Mouse (Mus musculus) thymus, postnatal 14 days (tissue): ENCODE results near the gene Aasdh.
"Not testable (repeated sequence)": the region's sequence is repeated elsewhere in the genome, so short reads cannot be mapped to it uniquely, and the experiment has no call there.

Experiments used
- DNase-seq: peaks from one replicate; pipeline ENCODE4 v3.0.0; 2021

The Aasdh gene

GRCm38 (mm10) chr5:76905405-76906154 lies at the start of gene Aasdh:
TSS of gene Aasdh (minus strand) at chr5:76905514.
- DNase-seq: peak; percentile 97

GRCm38 (mm10) chr5:76954271-76954900 lies 49.1 kb upstream of the Aasdh start:
- DNase-seq: no peak

DNA sequence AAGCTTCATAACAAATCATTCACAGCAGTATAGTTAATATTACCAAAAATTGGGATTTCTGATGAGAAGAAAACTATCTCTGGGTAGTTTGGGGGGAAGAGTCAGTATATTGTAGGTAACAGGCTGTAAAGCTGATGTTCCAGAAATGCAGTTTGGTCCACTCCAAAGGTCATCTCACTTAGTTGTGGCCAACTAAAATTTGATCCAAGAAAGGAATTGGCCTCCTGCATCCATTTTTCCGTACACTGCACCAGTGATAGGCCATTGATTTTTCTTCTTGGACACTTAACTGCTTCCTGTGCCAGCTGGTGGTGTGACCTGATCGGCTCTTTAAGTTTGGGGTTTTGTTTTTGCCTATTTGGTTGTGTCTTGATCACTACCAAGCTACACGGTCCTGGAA lies 48.5 kb upstream of the Aasdh start:
- no peak for DNase-seq

- no peak for DNase-seq
These were observed 47.1 kb upstream of the Aasdh start for GRCm38 (mm10) chr5:76952112-76953040.

DNA sequence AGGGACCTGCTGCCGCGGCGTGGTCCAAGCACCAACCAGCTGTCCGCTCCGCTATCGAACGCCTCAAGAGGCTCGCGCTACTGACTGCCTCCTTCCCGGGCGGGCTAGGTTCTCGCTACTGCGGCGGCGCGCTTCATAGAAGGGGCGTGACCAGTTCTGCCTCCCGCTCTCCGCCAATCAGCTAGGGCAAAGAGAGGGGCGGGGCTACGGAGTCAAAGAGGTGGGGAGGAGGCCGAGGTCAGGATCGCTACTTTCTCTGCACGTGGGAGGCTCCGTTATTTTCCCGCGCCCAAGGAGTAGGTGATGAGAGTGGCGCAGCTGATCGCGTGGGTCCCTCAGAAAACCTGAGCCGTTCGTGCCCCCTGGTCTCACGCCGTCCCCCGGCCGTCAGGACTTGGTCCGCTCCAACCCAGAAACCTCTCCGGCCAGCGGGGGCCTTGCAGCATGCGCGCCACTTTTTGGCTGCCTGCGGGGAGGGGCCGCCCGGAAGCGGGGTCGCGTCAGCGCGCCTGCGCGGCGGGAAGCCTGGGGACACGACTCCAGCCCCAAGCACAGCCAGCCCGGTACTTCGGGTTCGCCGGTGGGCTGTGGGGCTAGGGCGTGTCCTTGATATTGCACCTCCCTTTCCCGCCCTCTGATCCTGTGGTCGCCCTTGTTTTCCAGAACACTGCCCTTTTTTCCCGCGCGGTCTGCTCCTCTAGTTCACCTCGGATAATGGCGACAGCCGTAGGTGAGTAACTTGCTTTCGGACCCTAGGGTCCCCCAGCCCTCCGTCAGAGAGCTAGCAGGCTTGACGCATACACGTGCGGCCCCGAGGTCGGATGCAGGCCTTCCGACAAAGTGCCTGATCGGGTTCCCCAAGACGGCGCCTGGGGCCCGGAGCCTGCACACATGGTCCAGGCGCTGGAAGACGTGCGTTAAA lies 46.1 kb upstream of the Aasdh start, which contains the start of the genes Paics and Ppat:
Paics (plus strand) TSS at position 202 of the 922 bp plus-strand sequence.
Ppat (minus strand) TSS at position 473 of the 922 bp plus-strand sequence.
- DNase-seq: peak; percentile 99

GRCm38 (mm10) chr5:76950343-76951105 lies 45.2 kb upstream of the Aasdh start:
- DNase-seq: no peak

GRCm38 (mm10) chr5:76947758-76948157 lies 42.4 kb upstream of the Aasdh start:
- DNase-seq: no peak

- no peak for DNase-seq
These were observed 41.8 kb upstream of the Aasdh start for GRCm38 (mm10) chr5:76947142-76947541.

- DNase-seq: no peak
These were observed 40.3 kb upstream of the Aasdh start for GRCm38 (mm10) chr5:76945678-76946033.

DNA sequence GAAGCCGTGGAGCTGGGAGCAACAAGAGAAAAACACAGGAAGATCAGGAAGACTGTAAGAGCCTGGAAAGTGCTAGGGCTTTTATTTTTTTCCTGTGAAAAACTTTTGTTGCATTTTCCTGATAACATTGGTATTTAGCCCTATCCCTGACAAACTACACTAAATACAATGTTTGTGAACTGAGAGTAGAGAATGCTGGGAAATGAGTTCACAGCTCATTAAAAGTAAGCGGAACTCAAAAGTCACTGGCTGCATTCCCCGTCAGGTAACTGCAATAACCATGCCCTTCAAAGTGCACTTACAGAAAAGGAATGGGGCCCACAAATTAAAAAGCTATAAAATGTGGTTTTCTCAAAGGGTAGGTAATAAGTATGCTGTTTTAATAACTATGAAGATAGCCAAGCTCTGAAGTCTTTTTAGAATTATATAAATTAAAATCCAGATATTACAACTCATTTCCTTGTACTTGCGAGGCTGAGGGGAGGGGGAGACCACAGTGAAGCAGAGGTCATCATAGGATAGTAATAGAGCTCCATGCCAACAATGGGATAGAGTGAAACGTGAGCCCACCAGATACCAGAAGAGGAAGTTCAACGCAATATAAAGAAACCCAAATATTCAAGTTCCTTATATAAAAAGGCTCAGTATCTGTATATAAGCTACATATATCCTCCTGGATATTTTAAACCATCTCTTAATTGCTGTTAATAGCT lies 39.8 kb upstream of the Aasdh start:
- no peak for DNase-seq

DNA sequence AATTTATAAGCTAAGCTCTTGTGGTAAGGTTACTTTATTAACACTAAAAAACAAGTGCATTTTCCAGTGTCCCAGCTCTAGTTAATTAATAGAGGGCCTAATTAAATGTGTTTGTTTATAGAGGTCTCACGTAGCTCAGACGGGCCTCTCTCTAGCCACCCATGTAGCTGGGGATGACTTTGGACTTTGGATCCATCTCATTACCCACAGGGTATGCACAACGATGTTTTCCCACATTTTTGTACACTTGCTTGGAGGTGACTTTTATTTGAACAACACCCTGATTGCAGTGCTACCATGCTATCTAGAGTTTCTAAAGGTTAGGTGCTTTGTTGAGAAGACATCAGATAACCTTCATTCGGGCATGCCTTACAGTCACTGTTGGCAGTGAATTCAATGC lies 37.2 kb upstream of the Aasdh start:
- no peak for DNase-seq

DNA sequence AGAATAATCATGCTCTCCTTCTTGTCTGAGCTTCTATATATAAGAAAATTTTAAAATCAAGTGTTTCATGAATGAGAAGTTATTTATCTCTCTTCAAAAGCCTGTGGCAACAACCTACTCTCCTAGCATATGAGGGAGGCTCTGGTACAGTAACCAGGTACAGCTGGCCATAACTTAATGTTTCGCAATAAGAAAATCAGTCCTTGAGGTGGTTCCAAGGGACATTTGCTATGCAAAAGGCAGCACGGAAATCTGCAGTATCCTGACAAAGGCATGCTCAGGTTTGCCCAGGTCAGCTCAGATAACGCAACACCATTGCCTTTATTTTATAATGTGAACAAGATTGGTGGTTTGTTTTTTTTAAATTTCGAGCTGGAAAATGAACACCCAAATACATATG lies 36.7 kb upstream of the Aasdh start:
- DNase-seq: no peak

DNA sequence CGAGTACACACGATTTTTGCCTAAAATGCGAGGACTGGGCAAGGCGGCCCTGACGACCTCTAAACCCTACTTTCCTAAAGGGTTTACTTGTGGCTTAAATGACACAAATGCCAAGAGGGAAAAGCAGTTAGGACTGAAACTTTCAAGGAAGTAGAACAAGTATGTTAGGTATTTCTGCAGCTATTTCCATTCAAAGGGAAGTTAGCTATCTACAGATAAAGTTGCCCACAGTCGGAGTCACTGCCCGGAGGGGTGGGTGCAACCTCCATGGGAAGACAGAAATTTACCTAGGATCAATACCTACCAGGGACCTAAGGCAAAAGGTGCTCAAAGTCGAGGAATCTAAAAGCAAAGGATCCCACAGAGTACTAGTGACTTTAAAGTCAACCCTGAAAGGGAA lies 34.4 kb upstream of the Aasdh start:
- no peak for DNase-seq

DNA sequence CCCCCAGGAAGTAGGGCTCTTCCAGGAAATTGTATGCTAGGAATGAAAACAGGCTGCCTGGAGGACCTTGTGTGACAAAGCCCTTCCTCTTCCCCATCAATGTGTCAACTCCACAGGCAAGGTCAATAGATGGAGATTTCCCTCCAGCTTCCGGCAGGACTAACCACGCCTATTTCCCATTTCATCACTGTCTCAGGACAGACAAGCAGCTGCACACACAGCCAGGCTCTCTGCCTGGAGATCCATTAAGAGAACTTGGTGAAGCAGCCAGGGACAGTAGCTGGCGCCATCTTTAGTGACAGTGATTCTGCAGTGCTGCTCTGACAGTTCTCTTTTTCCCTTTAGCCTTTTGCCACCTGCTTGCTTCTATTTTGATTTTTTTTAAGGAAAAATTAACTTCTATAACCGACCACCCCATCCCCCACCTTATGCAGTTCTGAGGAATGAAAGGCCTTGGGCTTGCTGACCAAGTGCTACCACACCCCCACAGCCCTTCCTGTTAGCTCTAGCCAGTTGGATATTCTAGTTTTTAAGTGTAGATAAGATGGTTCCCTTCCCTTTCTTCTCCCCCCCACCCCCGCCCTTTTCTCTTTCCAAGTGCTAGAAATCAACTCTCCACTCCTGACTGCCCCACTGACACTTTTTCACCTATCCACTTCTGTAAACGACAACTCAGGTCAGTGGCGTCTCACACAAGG lies 24.0 kb upstream of the Aasdh start:
- no peak for DNase-seq

DNA sequence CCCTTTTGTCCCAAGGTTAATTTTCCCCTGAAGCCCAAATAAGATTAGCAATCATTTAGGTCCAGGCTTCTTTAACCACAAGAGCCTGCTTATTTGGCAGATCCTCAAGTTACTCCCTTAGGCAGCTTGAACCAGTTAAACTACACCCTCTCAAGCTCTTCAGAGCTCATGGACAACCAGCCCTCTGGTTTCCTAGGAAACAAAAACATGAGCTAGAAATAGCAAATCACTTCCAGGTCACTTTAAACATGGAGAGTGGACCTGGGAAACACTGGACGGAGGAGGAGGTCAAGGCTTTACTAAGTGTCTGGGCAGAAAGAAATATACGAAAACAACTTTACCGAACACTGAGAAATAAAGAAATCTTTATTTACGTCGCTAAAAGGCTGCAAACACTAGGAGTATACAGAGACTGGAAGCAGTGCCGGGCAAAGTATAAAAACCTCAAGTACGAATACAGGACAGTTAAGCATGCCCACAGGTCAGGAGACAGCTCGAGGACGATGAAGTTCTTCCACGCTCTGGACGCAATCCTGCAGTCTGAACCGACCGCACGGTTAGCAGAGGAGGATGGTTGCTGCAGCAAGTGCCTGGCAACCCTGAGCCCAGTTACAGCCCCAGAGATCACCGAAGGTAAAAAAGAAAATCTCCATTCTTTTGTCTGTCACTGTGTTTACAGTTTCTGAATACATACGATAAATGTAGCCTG lies 23.0 kb upstream of the Aasdh start:
- DNase-seq: no peak

GRCm38 (mm10) chr5:76924296-76924695 lies 19.0 kb upstream of the Aasdh start:
- DNase-seq: no peak

DNA sequence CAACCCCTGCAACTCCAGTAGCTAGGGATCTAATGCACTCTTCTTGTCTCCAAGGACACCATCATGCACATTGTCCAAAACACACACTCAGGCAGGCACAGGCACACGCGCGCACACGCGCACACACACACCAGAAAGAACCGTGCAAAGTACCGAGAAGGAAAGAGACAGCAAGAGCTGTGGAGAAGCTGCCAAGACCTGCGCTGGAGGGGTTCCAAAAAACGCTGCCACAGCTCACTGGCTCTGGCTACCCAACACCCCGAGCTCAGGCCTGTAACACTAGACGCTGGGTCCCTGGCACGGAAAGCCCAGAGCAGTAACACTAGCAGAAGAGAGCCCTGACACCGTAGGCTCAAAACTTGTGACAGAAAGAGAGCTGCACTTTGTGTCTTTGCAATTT lies 18.1 kb upstream of the Aasdh start:
- DNase-seq: no peak

DNA sequence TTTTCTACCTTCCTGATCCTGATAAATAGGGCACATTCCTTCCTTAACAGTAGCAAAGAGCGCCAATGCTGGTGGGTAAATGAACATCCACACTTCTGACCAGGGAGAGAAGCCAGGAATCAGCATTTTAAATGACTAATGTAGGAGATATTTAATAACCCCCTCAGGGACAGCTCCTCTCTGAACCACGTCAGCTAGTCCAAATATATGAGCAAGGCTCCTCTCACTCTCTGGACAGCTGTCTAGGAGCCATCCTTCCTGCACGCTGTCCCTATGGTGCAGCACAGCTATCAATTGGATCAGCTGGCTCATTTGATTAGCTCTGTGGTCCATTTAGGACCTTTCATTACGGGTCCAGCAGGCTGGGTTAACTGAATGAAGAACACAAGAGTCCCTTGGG lies 17.5 kb upstream of the Aasdh start:
- no peak for DNase-seq

GRCm38 (mm10) chr5:76912522-76912921 lies 7.2 kb upstream of the Aasdh start:
- DNase-seq: not testable (repeated sequence)

DNA sequence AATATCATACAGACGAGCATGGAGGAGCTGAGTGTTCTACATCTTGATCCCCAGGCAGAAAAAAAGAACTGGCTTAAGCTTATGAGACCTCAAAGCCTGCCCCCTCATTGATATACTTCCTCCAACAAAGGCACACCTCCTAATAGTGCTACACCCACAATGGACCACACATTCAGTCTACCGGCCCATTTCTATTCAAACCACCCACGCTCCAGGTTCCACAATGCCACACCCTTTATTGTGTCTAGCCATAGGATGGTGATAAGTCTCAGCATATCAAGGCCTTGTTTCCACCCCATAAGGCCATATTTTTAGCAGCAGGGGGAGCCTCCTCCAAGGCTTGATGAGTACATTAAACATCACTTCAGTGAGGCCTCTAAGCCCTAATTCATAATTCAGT lies 5.5 kb upstream of the Aasdh start:
- DNase-seq: no peak
